Mouse (Mus musculus): ENCODE results near the gene Nav3. TPM values are rescaled to one million over a fixed set of nuclear protein-coding genes. Genes with fewer than 3 reads are reported as not detected.
A peak's percentile ranks its signal among the peaks of the same experiment; 100 is the strongest.
"Not testable (repeated sequence)": the region's sequence is repeated elsewhere in the genome, so short reads cannot be mapped to it uniquely, and the experiment has no call there.

Nav3 gene
- polyA plus RNA-seq, 1 experiment from 2014 or later, result 29.5 TPM

DNA sequence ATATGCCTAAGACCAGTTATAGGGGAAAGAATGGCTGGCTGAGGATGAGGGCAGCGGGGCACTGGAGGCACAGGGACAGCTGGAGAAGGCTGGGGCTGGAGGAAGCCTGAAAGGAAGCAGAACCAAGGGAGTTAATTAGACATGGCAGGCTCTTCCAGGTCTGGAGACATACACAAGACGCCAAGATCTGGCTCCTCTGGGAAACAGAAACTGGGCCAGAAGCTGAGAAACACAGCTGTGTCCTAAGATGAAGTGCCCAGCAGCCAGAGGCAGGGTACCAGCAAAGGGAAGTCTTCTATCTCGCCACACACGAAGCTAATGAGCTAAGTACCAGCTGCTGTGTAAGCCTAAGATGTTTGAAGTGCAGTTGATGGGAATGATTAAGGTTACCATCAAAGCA, 353.8 kb downstream of the Nav3 start:
- Histone ChIP-seq H3K9ac (replicated peaks) (no peak overlapping the region), H3K27me3 (no peaks in the 10 kb centered on the region), H3K4me1 (peaks cover 8% of the 10 kb centered on the region; the same call in 1 of the 2 replicates), H3K9me3 (no peaks in the 10 kb centered on the region), H3K4me3 (no peak overlapping the region), H3K27ac (replicated peaks) (peak overlapping the region; percentile 38; the same call in 1 of the 2 replicates), H3K36me3 (no peaks in the 10 kb centered on the region), H3K4me2 (replicated peaks) (no peak overlapping the region)
- WGBS, result 42% methylated on average over 4 of the region's 4 CpGs
- no peak for ATAC-seq (replicated peaks)

DNA sequence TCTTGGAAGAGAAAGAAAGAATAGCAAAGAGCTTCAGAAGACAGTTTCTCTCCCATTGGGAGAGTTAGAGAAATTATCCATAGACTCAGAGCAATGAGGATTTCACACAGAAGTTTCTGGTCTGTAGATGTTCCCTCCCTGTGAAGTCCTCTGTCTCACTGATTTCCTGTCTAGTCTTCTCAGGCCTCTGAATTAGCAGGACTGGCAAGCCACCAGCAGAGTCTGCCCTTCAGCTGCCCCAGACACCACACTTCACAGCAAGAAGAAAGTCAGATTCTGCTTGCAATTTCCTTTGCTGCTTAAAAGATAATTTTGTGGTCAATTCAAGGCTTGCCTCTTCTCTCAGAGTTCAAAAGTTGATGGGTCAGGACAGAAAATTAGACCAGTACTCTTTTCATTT, 361.6 kb downstream of the Nav3 start:
- no peaks in the 10 kb centered on the region for H3K36me3 ChIP-seq
- no peak overlapping the region for H3K4me3 ChIP-seq
- H3K9me3 ChIP-seq, result no peaks in the 10 kb centered on the region
- no peak for ATAC-seq (replicated peaks)
- no peak overlapping the region for H3K9ac ChIP-seq (replicated peaks)
- H3K4me1 ChIP-seq, result no peaks in the 10 kb centered on the region
- H3K27me3 ChIP-seq, result no peaks in the 10 kb centered on the region
- no peak overlapping the region for H3K4me2 ChIP-seq (replicated peaks)
- H3K27ac ChIP-seq (replicated peaks), result no peak overlapping the region

DNA sequence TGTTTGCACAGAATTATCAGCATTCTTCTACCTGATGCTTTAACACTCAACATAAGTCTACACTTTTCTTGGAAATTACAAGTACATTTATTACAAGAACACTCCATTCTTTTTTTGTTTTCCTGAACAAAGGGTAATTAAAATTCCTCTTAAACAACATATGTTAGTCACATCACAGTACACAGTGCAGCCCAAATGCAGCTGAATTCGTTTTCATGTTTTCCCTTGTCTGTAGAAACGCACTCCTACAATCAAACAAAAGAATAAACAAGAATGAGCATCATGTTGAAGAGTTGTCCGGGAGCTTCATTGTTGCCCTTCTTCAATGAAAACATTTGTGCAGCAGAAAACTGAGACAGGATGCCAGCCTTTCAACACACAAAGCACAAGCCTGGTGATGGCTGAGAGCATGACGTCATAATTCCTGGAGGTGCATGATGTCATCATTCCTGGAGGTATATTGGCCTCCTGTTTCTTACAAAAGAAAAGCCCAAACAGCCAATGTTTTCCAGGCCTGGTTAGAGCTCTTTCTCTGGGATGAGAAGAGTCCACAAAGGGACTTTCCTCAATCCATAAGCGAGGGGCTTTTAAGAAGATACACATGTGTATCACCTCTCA, 367.5 kb downstream of the Nav3 start:
- H3K4me1 ChIP-seq, result no peaks in the 10 kb centered on the region
- no peaks in the 10 kb centered on the region for H3K9me3 ChIP-seq
- ATAC-seq (replicated peaks), result 0 out of 2 replicates have a peak, but pooled peaks have one; percentile 44
- no peaks in the 10 kb centered on the region for H3K27me3 ChIP-seq
- H3K27ac ChIP-seq (replicated peaks), result no peak overlapping the region
- H3K4me3 ChIP-seq, result no peak overlapping the region
- H3K36me3 ChIP-seq, result no peaks in the 10 kb centered on the region
- H3K9ac ChIP-seq (replicated peaks), result no peak overlapping the region
- 24% methylated on average over 5 of the region's 5 CpGs for WGBS
- H3K4me2 ChIP-seq (replicated peaks), result no peak overlapping the region

DNA sequence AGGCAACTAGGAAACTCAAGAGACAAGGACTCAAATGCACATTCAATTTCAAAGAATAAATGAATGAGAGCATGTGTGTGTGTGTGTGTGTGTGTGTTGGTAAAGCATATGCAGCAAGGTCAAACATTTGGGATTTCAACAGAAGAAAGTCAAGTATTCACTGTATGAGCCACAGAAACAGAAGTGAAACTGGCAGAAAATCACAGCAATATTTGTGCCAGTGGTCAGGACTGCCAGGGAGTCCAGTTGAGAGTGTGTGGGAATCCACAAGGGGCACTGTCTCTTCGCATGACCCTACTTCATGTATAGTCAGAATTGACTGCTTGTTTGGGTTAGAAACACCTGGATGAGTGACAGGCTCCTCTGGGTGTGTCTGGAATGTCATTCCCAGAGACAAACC, 370.1 kb downstream of the Nav3 start:
- Histone ChIP-seq H3K27me3 (no peaks in the 10 kb centered on the region), H3K4me3 (no peak overlapping the region), H3K9me3 (no peaks in the 10 kb centered on the region), H3K9ac (replicated peaks) (no peak overlapping the region), H3K27ac (replicated peaks) (no peak overlapping the region), H3K36me3 (no peaks in the 10 kb centered on the region), H3K4me2 (replicated peaks) (no peak overlapping the region), H3K4me1 (no peaks in the 10 kb centered on the region)
- no peak for ATAC-seq (replicated peaks)
- 64% methylated on average over 1 of the region's 1 CpGs for WGBS

DNA sequence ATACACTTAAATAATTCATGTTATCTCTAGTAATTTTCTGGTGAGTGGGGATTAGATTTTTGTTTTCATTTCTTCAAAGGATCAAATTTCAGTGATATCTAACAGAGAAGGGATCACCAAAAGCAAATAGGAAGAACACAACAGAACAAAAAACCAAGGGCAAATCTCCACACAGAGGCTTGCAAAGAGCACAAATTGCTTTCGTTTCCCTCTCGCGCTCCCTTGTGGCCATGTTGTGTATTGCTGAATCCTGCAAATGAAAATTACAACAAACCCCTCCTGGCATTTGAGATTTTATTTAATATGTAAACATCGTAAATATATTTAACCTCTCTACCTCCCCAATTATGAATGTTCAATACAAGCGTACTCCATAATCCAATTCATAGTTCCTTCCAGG, 370.8 kb downstream of the Nav3 start:
- no peak for ATAC-seq (replicated peaks)
- Histone ChIP-seq H3K27ac (replicated peaks) (no peak overlapping the region), H3K4me1 (no peaks in the 10 kb centered on the region), H3K4me3 (no peak overlapping the region), H3K9me3 (no peaks in the 10 kb centered on the region), H3K9ac (replicated peaks) (no peak overlapping the region), H3K4me2 (replicated peaks) (no peak overlapping the region), H3K36me3 (no peaks in the 10 kb centered on the region), H3K27me3 (no peaks in the 10 kb centered on the region)
- 12% methylated on average over 5 of the region's 5 CpGs for WGBS

DNA sequence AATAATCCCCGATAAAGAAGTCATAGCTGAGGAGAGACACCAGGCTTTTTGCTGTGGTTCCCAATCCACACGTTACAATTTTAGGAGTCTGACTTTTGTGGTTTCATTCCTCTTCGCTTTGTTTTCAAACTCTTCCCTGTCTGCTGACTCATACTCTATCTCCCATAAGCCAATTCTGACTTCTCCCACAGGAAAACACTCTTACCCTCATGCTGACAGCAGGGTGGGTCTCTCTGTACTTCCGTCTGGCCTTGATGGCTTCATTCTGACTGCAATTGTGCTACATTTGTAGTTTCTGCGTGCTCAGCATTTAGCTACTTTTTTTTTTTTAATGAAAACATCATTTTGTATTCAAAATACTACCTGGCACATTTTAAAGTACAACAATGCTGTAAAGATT, 379.4 kb downstream of the Nav3 start:
- no peak overlapping the region for H3K4me3 ChIP-seq
- H3K27ac ChIP-seq (replicated peaks), result no peak overlapping the region
- H3K4me1 ChIP-seq, result no peaks in the 10 kb centered on the region
- H3K36me3 ChIP-seq, result no peaks in the 10 kb centered on the region
- ATAC-seq (replicated peaks), result no peak
- WGBS, result 83% methylated on average over 5 of the region's 5 CpGs
- no peaks in the 10 kb centered on the region for H3K27me3 ChIP-seq
- H3K9me3 ChIP-seq, result no peaks in the 10 kb centered on the region
- H3K4me2 ChIP-seq (replicated peaks), result no peak overlapping the region
- no peak overlapping the region for H3K9ac ChIP-seq (replicated peaks)

DNA sequence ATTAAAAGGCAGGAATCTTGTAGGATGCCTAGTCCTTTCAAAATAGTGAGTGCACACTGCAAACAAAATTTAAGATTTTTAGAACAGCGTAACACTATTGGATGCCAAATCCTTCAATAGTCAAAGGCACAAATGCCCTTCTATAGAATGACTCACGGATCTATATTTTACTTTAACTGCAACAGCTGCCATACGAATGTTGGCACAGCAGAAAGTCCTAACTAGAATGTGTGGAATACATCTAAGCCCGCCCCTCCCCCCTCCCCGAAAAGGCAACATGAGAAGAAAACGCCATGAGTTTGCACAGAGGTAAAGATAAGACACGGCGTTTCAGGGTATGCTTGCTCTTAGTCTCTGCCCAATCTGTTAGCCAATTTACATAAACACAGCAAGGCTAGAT, 383.6 kb downstream of the Nav3 start:
- H3K4me1 ChIP-seq, result no peaks in the 10 kb centered on the region
- H3K9ac ChIP-seq (replicated peaks), result no peak overlapping the region
- WGBS, result 88% methylated on average over 8 of the region's 8 CpGs
- no peak overlapping the region for H3K4me3 ChIP-seq
- no peak for ATAC-seq (replicated peaks)
- H3K9me3 ChIP-seq, result no peaks in the 10 kb centered on the region
- H3K27ac ChIP-seq (replicated peaks), result no peak overlapping the region
- H3K4me2 ChIP-seq (replicated peaks), result no peak overlapping the region
- no peaks in the 10 kb centered on the region for H3K36me3 ChIP-seq
- H3K27me3 ChIP-seq, result no peaks in the 10 kb centered on the region

DNA sequence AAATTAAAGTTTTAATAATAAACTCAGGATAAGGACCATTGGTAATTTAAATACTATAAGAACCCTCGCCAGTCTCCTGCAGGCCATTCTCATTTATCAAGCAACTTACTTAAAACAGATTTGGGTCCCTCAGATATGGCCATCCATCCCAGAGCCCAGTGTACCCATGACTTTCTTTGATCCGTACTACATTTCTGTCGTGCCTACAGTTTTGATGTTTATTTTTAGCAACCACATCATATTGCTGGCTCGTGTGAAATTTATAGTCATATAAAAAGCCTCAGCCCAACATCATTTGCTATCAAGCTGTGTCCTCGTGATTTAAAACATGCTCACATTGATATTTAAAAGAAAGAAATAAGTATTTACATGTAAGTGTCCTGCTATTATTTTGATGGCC, 394.8 kb downstream of the Nav3 start:
- Histone ChIP-seq H3K9me3 (no peaks in the 10 kb centered on the region), H3K9ac (replicated peaks) (no peak overlapping the region), H3K27ac (replicated peaks) (no peak overlapping the region), H3K27me3 (no peaks in the 10 kb centered on the region), H3K4me2 (replicated peaks) (no peak overlapping the region), H3K4me1 (no peaks in the 10 kb centered on the region), H3K4me3 (no peak overlapping the region), H3K36me3 (no peaks in the 10 kb centered on the region)
- 77% methylated on average over 5 of the region's 5 CpGs for WGBS
- ATAC-seq (replicated peaks), result no peak

DNA sequence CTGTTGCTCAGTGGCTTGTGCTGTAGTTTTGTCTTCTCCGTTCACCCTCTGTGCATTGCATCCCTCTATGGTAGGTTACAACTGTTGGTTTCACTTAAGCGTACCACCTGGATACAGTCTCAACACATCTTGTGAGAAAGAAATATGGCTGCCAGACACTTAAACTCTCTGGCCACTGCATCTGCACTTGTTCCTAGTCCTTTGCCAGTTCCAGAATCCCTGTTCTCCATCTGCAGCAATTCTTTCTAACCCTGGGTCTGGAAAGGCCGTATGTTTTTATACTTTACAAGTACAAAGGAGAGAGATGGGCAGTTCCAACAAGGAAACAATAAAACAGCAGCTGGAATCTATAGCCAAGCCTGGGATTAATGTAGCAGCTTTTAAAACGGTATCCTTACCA, 418.5 kb downstream of the Nav3 start:
- WGBS, result 82% methylated on average over 4 of the region's 4 CpGs

DNA sequence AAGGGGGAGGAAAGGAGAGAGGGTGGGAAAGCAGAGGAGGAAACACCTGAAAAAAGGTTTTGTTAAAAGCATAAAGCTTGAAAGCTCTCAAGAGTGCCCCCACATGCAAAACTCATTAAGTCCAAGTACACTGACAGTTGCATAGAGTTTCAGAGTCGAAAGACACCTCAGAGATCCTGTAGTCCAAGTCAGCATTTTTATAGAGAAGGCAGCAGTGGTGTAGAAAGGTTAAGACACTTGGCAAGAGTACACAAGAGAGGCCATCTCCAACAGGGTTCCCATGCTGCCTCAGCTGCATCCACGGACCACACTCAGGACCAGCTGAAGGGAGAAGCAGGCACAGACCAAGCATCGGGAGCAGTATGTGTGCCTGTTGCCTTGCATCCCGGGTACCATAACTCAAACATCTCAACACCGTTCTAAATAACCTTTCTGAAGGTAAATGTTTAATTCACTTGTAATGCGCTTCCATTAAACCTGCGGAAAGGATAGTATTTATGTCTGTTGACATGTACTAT, 421.4 kb downstream of the Nav3 start:
- Histone ChIP-seq H3K27ac (replicated peaks) (no peak overlapping the region), H3K9me3 (no peaks in the 10 kb centered on the region), H3K4me3 (no peak overlapping the region), H3K36me3 (no peaks in the 10 kb centered on the region), H3K4me2 (replicated peaks) (no peak overlapping the region), H3K27me3 (no peaks in the 10 kb centered on the region), H3K4me1 (no peaks in the 10 kb centered on the region), H3K9ac (replicated peaks) (no peak overlapping the region)
- 91% methylated on average over 7 of the region's 7 CpGs for whole genome bisulfite sequencing
- no peak for ATAC-seq (replicated peaks)

More for the DNA sequence above, 418.5 kb downstream of the Nav3 start:
- no peaks in the 10 kb centered on the region for H3K4me1 ChIP-seq
- H3K4me3 ChIP-seq, result no peak overlapping the region
- H3K9ac ChIP-seq (replicated peaks), result no peak overlapping the region
- H3K27ac ChIP-seq (replicated peaks), result no peak overlapping the region
- H3K4me2 ChIP-seq (replicated peaks), result no peak overlapping the region
- no peaks in the 10 kb centered on the region for H3K36me3 ChIP-seq
- no peak for ATAC-seq (replicated peaks)
- no peaks in the 10 kb centered on the region for H3K27me3 ChIP-seq
- no peaks in the 10 kb centered on the region for H3K9me3 ChIP-seq

DNA sequence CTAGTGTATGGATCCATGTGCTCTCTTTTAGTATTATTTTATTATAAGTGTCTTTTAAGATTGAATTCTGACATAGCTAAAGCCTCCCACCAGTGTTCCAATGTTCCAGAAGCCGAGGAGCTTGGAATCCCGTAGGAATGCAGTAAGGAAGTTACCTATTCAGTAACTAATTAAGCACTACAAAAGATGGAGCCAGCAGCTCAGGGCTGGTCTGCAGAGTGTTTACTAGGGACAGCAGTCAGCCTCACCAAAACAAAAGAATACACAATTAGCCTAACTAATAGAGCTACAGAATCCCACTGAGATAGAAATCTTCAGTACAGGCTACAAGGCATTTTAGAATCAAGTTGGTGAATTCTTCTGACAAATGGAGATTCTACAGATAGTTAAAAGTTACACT, 431.1 kb downstream of the Nav3 start:
- 13% methylated on average over 2 of the region's 2 CpGs for WGBS

DNA sequence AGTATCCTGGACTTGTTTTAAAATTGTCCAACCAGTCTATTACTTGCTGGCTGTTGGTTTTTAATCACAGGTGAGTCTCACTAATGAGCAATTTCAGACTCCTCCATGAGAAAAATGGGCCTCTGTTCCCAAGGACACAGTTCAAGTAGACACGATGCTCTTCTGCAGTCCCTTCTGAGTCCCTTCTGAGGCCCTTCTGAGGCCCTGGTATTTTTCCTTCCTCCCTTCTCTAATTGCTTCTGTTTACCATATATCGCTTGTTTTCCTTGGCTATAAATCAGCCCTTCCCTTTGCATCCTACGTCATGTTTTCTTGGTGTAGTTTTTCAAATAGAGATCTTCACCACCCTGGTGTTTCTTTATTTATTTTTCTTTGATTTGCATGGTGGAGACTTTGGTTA, 433.9 kb downstream of the Nav3 start:
- Histone ChIP-seq H3K27me3 (no peaks in the 10 kb centered on the region), H3K4me3 (no peak overlapping the region), H3K27ac (replicated peaks) (no peak overlapping the region), H3K4me1 (no peaks in the 10 kb centered on the region), H3K4me2 (replicated peaks) (no peak overlapping the region), H3K36me3 (no peaks in the 10 kb centered on the region), H3K9me3 (no peaks in the 10 kb centered on the region), H3K9ac (replicated peaks) (no peak overlapping the region)
- WGBS, result 96% methylated on average over 3 of the region's 3 CpGs
- no peak for ATAC-seq (replicated peaks)

More for the DNA sequence above, 431.1 kb downstream of the Nav3 start:
- H3K27ac ChIP-seq (replicated peaks); ATAC-seq (replicated peaks); H3K9ac ChIP-seq (replicated peaks); H3K36me3 ChIP-seq; H3K4me2 ChIP-seq (replicated peaks); H3K27me3 ChIP-seq; H3K9me3 ChIP-seq; H3K4me3 ChIP-seq; H3K4me1 ChIP-seq: not testable (repeated sequence)

DNA sequence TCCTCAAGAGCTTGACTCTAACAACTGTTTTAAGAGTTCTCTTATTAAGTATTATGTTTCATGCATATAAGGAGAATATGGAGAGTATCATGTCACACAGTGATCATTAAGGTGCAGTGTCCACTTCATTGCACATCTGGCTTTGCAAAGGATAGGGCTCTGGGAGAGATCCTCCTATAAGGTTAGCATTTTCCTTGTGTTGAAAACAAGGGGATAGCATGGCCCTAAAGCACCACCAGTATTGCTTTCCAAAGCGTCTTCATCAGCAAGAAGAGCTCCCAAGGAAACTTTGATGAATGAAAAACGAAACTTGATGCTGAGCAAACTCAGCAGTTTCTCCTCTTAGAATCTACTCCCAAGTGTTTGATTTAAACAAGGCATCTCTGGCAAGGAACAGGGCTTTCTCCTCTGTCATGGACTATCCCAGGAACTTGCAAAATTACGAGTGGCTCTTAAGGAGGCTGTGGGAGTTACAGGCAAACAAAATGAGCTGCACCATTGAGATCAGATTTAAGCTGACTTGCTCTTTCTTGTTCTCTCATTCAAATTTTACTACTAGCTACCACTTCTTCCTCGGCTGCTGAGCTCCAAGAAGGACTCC, 436.6 kb downstream of the Nav3 start:
- no peaks in the 10 kb centered on the region for H3K27me3 ChIP-seq
- H3K27ac ChIP-seq (replicated peaks), result no peak overlapping the region
- H3K4me1 ChIP-seq, result no peaks in the 10 kb centered on the region
- no peak overlapping the region for H3K9ac ChIP-seq (replicated peaks)
- no peak overlapping the region for H3K4me2 ChIP-seq (replicated peaks)
- H3K36me3 ChIP-seq, result no peaks in the 10 kb centered on the region
- no peak for ATAC-seq (replicated peaks)
- H3K4me3 ChIP-seq, result no peak overlapping the region
- H3K9me3 ChIP-seq, result no peaks in the 10 kb centered on the region
- WGBS, result 69% methylated on average over 4 of the region's 4 CpGs
